Mouse (Mus musculus) cortical plate, adult 2 months (tissue): ENCODE measurements around the gene Slc39a11. TPM values are rescaled to one million over a fixed set of nuclear protein-coding genes. Genes with fewer than 3 reads are reported as not detected.
"Not testable (repeated sequence)": the region's sequence is repeated elsewhere in the genome, so short reads cannot be mapped to it uniquely, and the experiment has no call there.

ENCODE experiments used
- H3K27ac ChIP-seq: fragments of 200-500 bp; 2 replicates; pipeline ENCODE4 v1.5.1; 2012; ENCODE audit warnings: low read length, control low read depth, inconsistent platforms; ENCODE audit not compliant: insufficient read depth
- H3K4me1 ChIP-seq: fragments of 200-500 bp; 2 replicates; pipeline ENCODE4 v1.6.1; 2011; ENCODE audit warnings: low read length; ENCODE audit not compliant: control insufficient read depth, insufficient read depth
- H3K4me3 ChIP-seq: fragments of 200-500 bp; 2 replicates; pipeline ENCODE4 v1.5.1; 2011; ENCODE audit warnings: mild to moderate bottlenecking, low read length, control low read depth; ENCODE audit not compliant: insufficient read depth
- CTCF ChIP-seq: fragments of 200-500 bp; IDR thresholded peaks from 2 replicates; pipeline ENCODE4 v1.5.1; 2011; ENCODE audit warnings: mild to moderate bottlenecking, control low read depth, low read length; ENCODE audit not compliant: insufficient read depth; ENCODE audit errors: extremely low read depth
- POLR2A ChIP-seq: fragments of 200-500 bp; IDR thresholded peaks from 2 replicates; pipeline ENCODE4 v1.6.1; 2011; ENCODE audit warnings: mild to moderate bottlenecking, low read length, control low read depth; ENCODE audit not compliant: insufficient read depth; ENCODE audit errors: extremely low read depth
- polyA plus RNA-seq: library from polyadenylated mRNA; depleted of rRNA; stranded (reverse); fragments of >200 nt; gene quantifications from 2 replicates; pipeline ENCODE4 v1.2.3, GENCODE M21; 2012

Gene Slc39a11
- polyA plus RNA-seq, 1 experiment: 11.4 TPM

- Histone ChIP-seq H3K4me1 (peaks cover 4% of the 10 kb centered on the region; the same call in 1 of the 2 replicates), H3K27ac (no peak overlapping the region), H3K4me3 (no peak overlapping the region)
- TF ChIP-seq POLR2A (no peak), CTCF (no peak)
These were observed 19.8 kb upstream of the Slc39a11 start for GRCm38 (mm10) chr11:113669711-113670110.

GRCm38 (mm10) chr11:113668857-113669256 lies 19.0 kb upstream of the Slc39a11 start:
- no peak for TF ChIP-seq POLR2A
- no peak for TF ChIP-seq CTCF
- Histone ChIP-seq H3K4me3 (no peak overlapping the region), H3K4me1 (peaks cover 3% of the 10 kb centered on the region; the same call in 1 of the 2 replicates), H3K27ac (no peak overlapping the region)

GRCm38 (mm10) chr11:113667704-113668103 lies 17.8 kb upstream of the Slc39a11 start:
- no peak overlapping the region for H3K27ac ChIP-seq
- no peak overlapping the region for H3K4me3 ChIP-seq

GRCm38 (mm10) chr11:113667122-113667521 lies 17.2 kb upstream of the Slc39a11 start:
- Histone ChIP-seq H3K4me3 (no peak overlapping the region), H3K4me1 (peaks cover 2% of the 10 kb centered on the region; the same call in 1 of the 2 replicates), H3K27ac (no peak overlapping the region)
- TF ChIP-seq CTCF (no peak), POLR2A (no peak)

More at GRCm38 (mm10) chr11:113667704-113668103, 17.8 kb upstream of the Slc39a11 start:
- no peak for TF ChIP-seq POLR2A
- peaks cover 2% of the 10 kb centered on the region; the same call in 1 of the 2 replicates for H3K4me1 ChIP-seq

- H3K4me1 ChIP-seq: peaks cover 2% of the 10 kb centered on the region; the same call in 1 of the 2 replicates
- H3K4me3 ChIP-seq: no peak overlapping the region
- no peak for TF ChIP-seq POLR2A
- TF ChIP-seq CTCF: no peak
- H3K27ac ChIP-seq: no peak overlapping the region
These were observed 16.8 kb upstream of the Slc39a11 start for GRCm38 (mm10) chr11:113666648-113667047.

- TF ChIP-seq CTCF: no peak
- TF ChIP-seq POLR2A: no peak
- Histone ChIP-seq H3K4me1 (peaks cover 2% of the 10 kb centered on the region; the same call in 1 of the 2 replicates), H3K27ac (no peak overlapping the region), H3K4me3 (no peak overlapping the region)
These were observed 16.3 kb upstream of the Slc39a11 start for GRCm38 (mm10) chr11:113666205-113666604.

- Histone ChIP-seq H3K27ac (no peak overlapping the region), H3K4me3 (no peak overlapping the region), H3K4me1 (peaks cover 2% of the 10 kb centered on the region; the same call in 1 of the 2 replicates)
- TF ChIP-seq POLR2A (0 out of 2 replicates have a peak, but pooled peaks have one; percentile 3), CTCF (no peak)
These were observed 14.4 kb upstream of the Slc39a11 start for GRCm38 (mm10) chr11:113664279-113664678.

- no peak overlapping the region for H3K27ac ChIP-seq
- no peak for TF ChIP-seq POLR2A
- no peak for TF ChIP-seq CTCF
- no peak overlapping the region for H3K4me3 ChIP-seq
- peaks cover 3% of the 10 kb centered on the region; the same call in 1 of the 2 replicates for H3K4me1 ChIP-seq
These were observed 12.0 kb upstream of the Slc39a11 start for GRCm38 (mm10) chr11:113661835-113662351.

GRCm38 (mm10) chr11:113660940-113661339 lies 11.1 kb upstream of the Slc39a11 start:
- TF ChIP-seq CTCF (no peak), POLR2A (no peak)
- Histone ChIP-seq H3K4me3 (no peak overlapping the region), H3K4me1 (peaks cover 3% of the 10 kb centered on the region; the same call in 1 of the 2 replicates), H3K27ac (no peak overlapping the region)

- not testable (repeated sequence) for H3K4me1 ChIP-seq, H3K27ac ChIP-seq
These were observed 10.3 kb upstream of the Slc39a11 start for GRCm38 (mm10) chr11:113660213-113660612.

GRCm38 (mm10) chr11:113658763-113659162 lies 8.9 kb upstream of the Slc39a11 start:
- no peak for TF ChIP-seq CTCF
- no peak for TF ChIP-seq POLR2A
- no peak overlapping the region for H3K27ac ChIP-seq
- peaks cover 7% of the 10 kb centered on the region for H3K4me1 ChIP-seq
- H3K4me3 ChIP-seq: no peak overlapping the region

More at GRCm38 (mm10) chr11:113660213-113660612, 10.3 kb upstream of the Slc39a11 start:
- not testable (repeated sequence) for H3K4me3 ChIP-seq
